Mouse (Mus musculus) embryonic fibroblast, embryonic 13.5 days (primary cell): ENCODE data around the gene Htr5b.

Source experiments
- CTCF ChIP-seq: IDR thresholded peaks from 2 replicates; pipeline ENCODE4 v1.5.1; 2011; ENCODE audit warnings: mild to moderate bottlenecking, control low read depth, low read length, moderate library complexity, borderline replicate concordance; ENCODE audit not compliant: insufficient read depth
- POLR2A ChIP-seq: IDR thresholded peaks from 2 replicates; pipeline ENCODE4 v1.6.1; 2011; ENCODE audit warnings: low read depth, mild to moderate bottlenecking, control low read depth, low read length, moderate library complexity

DNA sequence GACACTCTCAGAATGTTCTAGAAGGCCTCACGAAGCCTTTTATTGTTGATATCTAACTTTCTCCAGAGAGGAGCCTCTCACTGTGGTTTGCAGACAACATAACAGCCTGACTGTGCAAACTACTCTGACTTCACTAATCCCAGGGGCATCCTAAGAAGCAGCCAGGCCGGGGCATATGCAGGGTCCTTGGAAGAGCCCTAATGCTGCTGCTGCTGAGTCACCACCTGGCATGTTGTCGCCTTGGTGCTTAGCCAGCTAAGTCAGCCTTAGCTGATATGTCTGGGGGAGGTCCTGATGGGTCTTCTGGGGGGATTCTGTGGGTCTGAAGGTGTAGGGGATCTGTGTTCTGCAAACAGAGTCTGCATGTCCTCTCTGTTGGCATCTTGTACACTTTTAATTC, 62.0 kb downstream of the Htr5b start:
- no peak for TF ChIP-seq CTCF
- TF ChIP-seq POLR2A, result no peak
